Mouse (Mus musculus) lung, embryonic 16.5 days (tissue): Measurements from ENCODE around the gene Gins3. TPM values are rescaled to one million over a fixed set of nuclear protein-coding genes. Genes with fewer than 3 reads are reported as not detected.

Experiments
- ATAC-seq: fragments of 200-750 bp; cut with Nextera tagmentation; 2 replicates; pipeline ENCODE4 v1.8.0; 2017; ENCODE audit warnings: low read depth, mild to moderate bottlenecking, moderate library complexity
- H3K27ac ChIP-seq: fragments of 300-500 bp; sonication (generic); 2 replicates; pipeline ENCODE4 v1.5.1; 2014; ENCODE audit warnings: mild to moderate bottlenecking, control low read depth, low read length
- H3K27me3 ChIP-seq: fragments of 300-500 bp; sonication (generic); 2 replicates; pipeline ENCODE4 v1.6.1; 2014; ENCODE audit warnings: low read depth, low read length, mixed read lengths; ENCODE audit not compliant: control insufficient read depth, insufficient read depth
- H3K36me3 ChIP-seq: fragments of 300-500 bp; sonication (generic); 2 replicates; pipeline ENCODE4 v1.6.1; 2014; ENCODE audit warnings: low read length; ENCODE audit not compliant: control insufficient read depth, insufficient read depth
- H3K4me1 ChIP-seq: fragments of 300-500 bp; sonication (generic); replicated peaks from 2 replicates; pipeline ENCODE4 v1.6.1; 2014; ENCODE audit warnings: low read length, mixed read lengths; ENCODE audit not compliant: control insufficient read depth, insufficient read depth
- H3K4me2 ChIP-seq: fragments of 300-500 bp; sonication (generic); 2 replicates; pipeline ENCODE4 v1.6.1; 2014; ENCODE audit warnings: low read depth, low read length, control low read depth
- H3K4me3 ChIP-seq: fragments of 300-500 bp; sonication (generic); 2 replicates; pipeline ENCODE4 v1.5.1; 2014; ENCODE audit warnings: mild to moderate bottlenecking, low read length, control low read depth
- H3K9ac ChIP-seq: fragments of 300-500 bp; sonication (generic); 2 replicates; pipeline ENCODE4 v1.6.1; 2014; ENCODE audit warnings: low read length, control low read depth
- H3K9me3 ChIP-seq: fragments of 300-500 bp; sonication (generic); 2 replicates; pipeline ENCODE4 v1.6.1; 2016; ENCODE audit warnings: low read length; ENCODE audit not compliant: control insufficient read depth
- WGBS: fragments of 180-500 bp; shearing (Covaris S2); extraction: QIAGEN DNeasy Blood & Tissue Kit; methylation state at CpG from one replicate; pipeline ENCODE4 v1.1.7; 2014; 5-methylcytosine and 5-hydroxymethylcytosine counted together
- polyA plus RNA-seq: library from polyadenylated mRNA; unstranded; fragments of >200 nt; fragmentation: Nextera tagmentation; extraction: Ambion mirVana; gene quantifications from 2 replicates; pipeline ENCODE4 v1.2.1, GENCODE M21; 2015

The Gins3 gene
- polyA plus RNA-seq, 1 experiment from 2014 or later = 21.6 TPM

DNA sequence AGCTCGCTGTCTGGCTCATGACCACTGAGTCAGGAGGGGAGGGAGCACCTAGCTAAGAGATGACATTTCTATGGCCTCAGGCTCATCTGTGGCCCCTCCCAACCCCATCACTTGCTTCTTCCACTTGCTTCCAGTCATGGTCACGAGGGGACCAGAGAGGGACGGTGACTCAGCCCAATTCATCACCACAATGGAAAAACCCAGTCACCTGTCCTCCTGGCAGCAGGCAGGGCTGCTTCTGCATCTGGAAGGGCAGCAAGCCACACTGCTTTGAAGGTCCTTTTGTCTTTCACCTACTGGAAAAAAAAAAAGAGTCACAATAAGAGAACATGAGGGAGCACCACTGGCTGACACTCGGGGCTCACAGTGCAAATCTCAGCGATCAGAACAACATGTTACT is 39.6 kb downstream of the Gins3 start:
- H3K9me3 ChIP-seq = no peaks in the 10 kb centered on the region
- no peak overlapping the region for H3K4me2 ChIP-seq
- H3K4me1 ChIP-seq = peaks cover 7% of the 10 kb centered on the region
- no peak overlapping the region for H3K4me3 ChIP-seq
- peaks cover 23% of the 10 kb centered on the region for H3K27me3 ChIP-seq
- H3K36me3 ChIP-seq = no peaks in the 10 kb centered on the region
- no peak overlapping the region for H3K9ac ChIP-seq
- WGBS = 62% methylated on average over 5 of the region's 5 CpGs
- H3K27ac ChIP-seq = no peak overlapping the region
- no peak for ATAC-seq

DNA sequence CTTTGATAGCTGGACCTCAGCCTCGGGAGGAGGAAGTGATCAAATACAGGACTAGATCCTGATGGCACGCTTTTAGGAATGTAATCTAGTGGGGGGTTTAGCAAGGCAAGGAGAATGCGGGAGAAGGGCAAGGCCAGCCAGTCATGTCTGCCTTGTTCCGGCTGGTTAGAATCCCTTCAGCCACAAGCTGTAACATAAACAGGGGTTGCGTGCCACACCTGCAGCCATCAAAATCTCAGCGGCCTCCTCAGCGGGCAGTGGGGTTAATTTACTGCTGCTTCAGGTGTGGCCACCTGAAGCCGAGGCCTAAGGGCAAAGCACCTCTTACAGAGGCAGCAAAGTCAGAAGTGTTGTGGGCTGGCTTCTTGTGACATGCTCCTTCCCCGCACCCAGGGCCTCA is 43.4 kb downstream of the Gins3 start, which contains the start of gene Ndrg4:
Gene Ndrg4, plus strand, starts transcription at position 350 of the 400 bp plus-strand sequence.
- H3K4me2 ChIP-seq = peak within 1 kb of the TSS; percentile 99
- peaks cover 53% of the 10 kb centered on the region for H3K27me3 ChIP-seq
- H3K36me3 ChIP-seq = no peaks in the 10 kb centered on the region
- no peak for ATAC-seq
- H3K27ac ChIP-seq = no peak within 1 kb of the TSS
- peak within 1 kb of the TSS; percentile 56 for H3K9ac ChIP-seq
- H3K9me3 ChIP-seq = no peaks in the 10 kb centered on the region
- WGBS = 34% methylated on average over 9 of the region's 9 CpGs
- peak within 1 kb of the TSS; percentile 62 for H3K4me3 ChIP-seq
- H3K4me1 ChIP-seq = peaks cover 11% of the 10 kb centered on the region

DNA sequence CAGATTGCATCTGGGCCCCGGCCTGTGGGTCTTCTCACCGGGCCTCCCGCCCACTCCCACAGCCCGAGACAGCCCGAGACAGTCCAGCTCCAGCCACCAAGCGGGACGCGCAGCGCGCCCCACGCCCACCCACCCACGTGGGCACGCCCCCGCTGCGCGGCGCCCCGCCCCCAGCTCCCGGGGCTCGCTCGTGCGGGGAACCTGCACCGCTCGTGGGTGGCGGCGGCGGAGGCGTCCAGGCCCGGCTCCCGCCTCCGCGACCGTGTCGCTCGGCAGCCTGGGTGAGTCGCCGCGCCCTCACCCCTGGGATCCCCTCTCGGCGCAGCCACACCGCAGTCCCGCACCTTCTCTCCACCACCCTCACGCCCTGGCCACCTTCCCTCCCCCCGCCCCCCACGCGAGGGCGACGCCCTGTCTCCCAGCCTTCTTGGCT is 44.4 kb downstream of the Gins3 start:
- H3K9ac ChIP-seq = peak overlapping the region; percentile 56
- H3K27ac ChIP-seq = no peak overlapping the region
- H3K4me3 ChIP-seq = peak overlapping the region; percentile 62
- peak overlapping the region; percentile 99 for H3K4me2 ChIP-seq
- H3K4me1 ChIP-seq = peaks cover 11% of the 10 kb centered on the region
- H3K36me3 ChIP-seq = no peaks in the 10 kb centered on the region
- WGBS = 0% methylated on average over 10 of the region's 48 CpGs
- H3K27me3 ChIP-seq = peaks cover 53% of the 10 kb centered on the region
- H3K9me3 ChIP-seq = no peaks in the 10 kb centered on the region
- peak; percentile 53 for ATAC-seq

DNA sequence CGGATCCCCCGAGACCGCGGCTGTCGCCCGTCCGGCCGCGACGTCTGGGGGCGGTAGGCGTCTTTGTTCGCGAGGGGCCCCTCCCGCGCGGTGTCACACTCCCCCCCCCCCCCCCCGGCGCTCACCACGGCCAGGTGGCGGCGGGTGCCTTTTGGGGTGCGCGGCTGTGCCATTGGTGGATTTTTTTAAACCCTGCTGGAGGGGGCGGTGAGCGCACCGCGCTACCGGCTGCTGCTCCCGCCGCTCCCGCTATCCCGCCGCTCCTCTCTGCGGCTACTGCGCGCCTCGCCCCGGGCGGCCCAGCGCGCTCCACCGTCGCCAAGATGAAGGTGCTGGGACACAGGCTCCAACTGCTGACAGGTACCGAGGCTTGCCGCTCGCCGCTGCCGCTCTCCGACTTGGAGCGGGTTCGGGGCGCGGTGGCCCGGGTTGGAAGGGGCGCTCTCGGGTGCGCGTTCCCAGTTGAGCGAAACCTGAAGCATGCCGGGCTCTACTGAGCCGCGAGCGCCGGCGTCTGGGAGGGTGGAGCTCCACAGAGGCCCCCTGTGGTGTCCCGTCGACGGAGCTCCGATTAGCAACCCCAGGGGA is 44.9 kb downstream of the Gins3 start:
- H3K4me2 ChIP-seq = peak overlapping the region; percentile 99
- under 1% methylated on average over 64 of the region's 70 CpGs for WGBS
- H3K4me3 ChIP-seq = peak overlapping the region; percentile 62
- H3K9me3 ChIP-seq = no peaks in the 10 kb centered on the region
- peaks cover 53% of the 10 kb centered on the region for H3K27me3 ChIP-seq
- H3K27ac ChIP-seq = no peak overlapping the region
- no peaks in the 10 kb centered on the region for H3K36me3 ChIP-seq
- H3K4me1 ChIP-seq = peaks cover 11% of the 10 kb centered on the region
- ATAC-seq = peak; percentile 53; the same call in 1 of the 2 replicates
- peak overlapping the region; percentile 56 for H3K9ac ChIP-seq

DNA sequence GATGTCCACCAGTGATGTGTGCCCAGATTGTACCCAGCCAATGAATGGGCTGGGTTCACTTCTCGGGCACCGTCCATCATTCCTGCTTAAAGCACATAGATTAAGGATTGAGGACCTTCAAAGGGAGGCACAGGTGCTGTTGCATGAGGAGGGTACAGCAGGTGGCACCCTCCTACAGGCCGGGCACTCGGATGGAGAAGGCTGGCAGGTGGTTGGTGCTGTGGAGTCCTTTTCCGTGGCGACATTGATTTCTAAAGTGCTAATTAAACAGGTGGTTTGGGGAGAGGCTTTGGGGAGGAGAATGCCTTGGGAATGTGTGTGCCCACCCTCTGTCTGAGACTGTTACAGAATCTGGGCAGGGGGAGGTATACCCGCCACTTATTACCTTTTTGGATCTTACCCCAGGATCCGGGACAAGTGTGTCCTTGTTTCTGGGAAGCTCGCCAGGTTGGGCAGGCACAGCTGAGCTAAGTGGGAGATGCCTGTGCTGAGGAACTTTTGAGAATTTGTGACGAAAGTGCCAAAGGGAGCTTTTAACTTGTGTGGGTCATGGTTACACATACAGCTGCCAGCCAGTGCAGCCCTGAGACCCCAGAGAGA is 54.9 kb downstream of the Gins3 start:
- Histone ChIP-seq H3K4me2 (no peak overlapping the region), H3K27ac (peak overlapping the region; percentile 45), H3K9me3 (no peaks in the 10 kb centered on the region), H3K9ac (no peak overlapping the region), H3K27me3 (no peaks in the 10 kb centered on the region), H3K4me1 (no peaks in the 10 kb centered on the region; the same call in 1 of the 2 replicates), H3K36me3 (no peaks in the 10 kb centered on the region), H3K4me3 (no peak overlapping the region)
- peak; percentile 89 for ATAC-seq
- WGBS = 43% methylated on average over 10 of the region's 10 CpGs

DNA sequence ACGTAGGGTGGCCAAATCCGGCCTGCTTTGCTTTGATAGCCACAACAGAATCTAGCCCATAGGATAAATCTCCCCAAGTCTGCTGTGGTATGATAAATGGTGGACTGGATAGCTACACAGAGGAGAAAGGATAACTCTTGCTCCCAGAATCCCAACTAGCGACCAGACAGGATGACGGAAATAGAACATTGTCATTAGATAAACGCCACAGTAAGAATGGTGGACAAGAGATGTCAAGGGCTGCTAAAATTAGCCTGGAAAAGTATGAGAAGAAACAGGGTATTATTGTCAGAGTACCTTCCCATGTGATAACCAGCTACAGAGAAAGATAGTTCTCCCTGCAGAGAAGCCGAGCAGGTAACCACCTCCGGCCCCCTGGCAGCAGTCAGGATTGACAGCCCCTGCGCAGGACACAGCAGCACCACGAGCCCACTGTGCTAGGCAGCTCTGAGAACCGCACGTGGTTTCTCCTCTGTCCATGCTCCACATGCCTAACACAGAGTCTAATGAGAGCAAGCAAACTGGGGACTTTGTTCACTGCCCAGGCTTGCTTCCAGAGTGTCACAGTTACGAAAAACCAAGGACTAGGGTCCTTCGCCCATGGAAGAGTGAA is 57.8 kb downstream of the Gins3 start:
- ATAC-seq = no peak
- H3K27ac ChIP-seq = no peak overlapping the region

DNA sequence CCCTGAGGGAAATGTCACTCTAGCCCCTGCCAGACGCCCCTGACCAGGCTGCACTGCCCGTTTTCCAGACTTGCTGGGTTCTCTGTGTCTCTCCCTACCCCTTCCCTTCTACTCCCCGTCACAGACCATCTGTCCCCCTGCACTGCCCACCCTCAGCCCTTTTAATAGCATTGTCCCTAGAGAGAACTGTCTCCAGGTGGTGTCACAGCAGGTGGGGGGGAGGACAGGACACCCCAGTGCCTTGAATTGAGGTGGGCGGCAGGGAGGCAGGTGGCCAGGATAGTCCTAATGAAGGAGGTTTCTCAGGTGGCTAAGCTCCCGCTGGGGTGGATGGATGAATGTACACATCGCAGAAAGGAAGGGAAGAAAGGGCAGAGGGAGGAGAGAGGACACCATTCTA is 61.4 kb downstream of the Gins3 start:
- no peak overlapping the region for H3K27ac ChIP-seq
- H3K36me3 ChIP-seq = no peaks in the 10 kb centered on the region
- H3K4me1 ChIP-seq = no peaks in the 10 kb centered on the region
- peaks cover 15% of the 10 kb centered on the region; the same call in 1 of the 2 replicates for H3K27me3 ChIP-seq
- no peak overlapping the region for H3K9ac ChIP-seq
- 27% methylated on average over 6 of the region's 6 CpGs for WGBS
- H3K4me3 ChIP-seq = no peak overlapping the region
- no peaks in the 10 kb centered on the region for H3K9me3 ChIP-seq
- H3K4me2 ChIP-seq = no peak overlapping the region
- ATAC-seq = no peak

More for the DNA sequence above, 57.8 kb downstream of the Gins3 start:
- Histone ChIP-seq H3K36me3 (no peaks in the 10 kb centered on the region), H3K4me3 (no peak overlapping the region), H3K9ac (no peak overlapping the region), H3K9me3 (no peaks in the 10 kb centered on the region), H3K27me3 (peaks cover 9% of the 10 kb centered on the region; the same call in 1 of the 2 replicates), H3K4me2 (no peak overlapping the region), H3K4me1 (no peaks in the 10 kb centered on the region; the same call in 1 of the 2 replicates)
- 67% methylated on average over 13 of the region's 13 CpGs for WGBS

Other genes with a start within 250 kb of the Gins3 start
- 149 and 156 TPM in 2 replicates for gene Cfap20, start 198.6 kb upstream of the Gins3 start, polyA plus RNA-seq
- 8.4 and 8.8 TPM in 2 replicates for gene Csnk2a2, start 143.4 kb upstream of the Gins3 start, polyA plus RNA-seq
- 6.3 and 9.8 TPM in 2 replicates for gene Ccdc113, start 99.4 kb upstream of the Gins3 start, polyA plus RNA-seq
- gene Prss54, start 57.1 kb upstream of the Gins3 start, polyA plus RNA-seq = not detected in 2 replicates
- 19.8 and 21.1 TPM in 2 replicates for gene Ndrg4, start 43.5 kb downstream of the Gins3 start, polyA plus RNA-seq
- gene Setd6, start 82.4 kb downstream of the Gins3 start, polyA plus RNA-seq = 14.3 and 15.9 TPM in 2 replicates
- 65.9 and 74.6 TPM in 2 replicates for gene Cnot1, start 174.0 kb downstream of the Gins3 start, polyA plus RNA-seq
- 318 and 339 TPM in 2 replicates for gene Sap18b, start 191.9 kb downstream of the Gins3 start, polyA plus RNA-seq
- gene Slc38a7, start 220.1 kb downstream of the Gins3 start, polyA plus RNA-seq = 15.5 and 15.6 TPM in 2 replicates